Comparison of ENCODE assay signal across 1 mouse cellular context in the genomic region with DNA sequence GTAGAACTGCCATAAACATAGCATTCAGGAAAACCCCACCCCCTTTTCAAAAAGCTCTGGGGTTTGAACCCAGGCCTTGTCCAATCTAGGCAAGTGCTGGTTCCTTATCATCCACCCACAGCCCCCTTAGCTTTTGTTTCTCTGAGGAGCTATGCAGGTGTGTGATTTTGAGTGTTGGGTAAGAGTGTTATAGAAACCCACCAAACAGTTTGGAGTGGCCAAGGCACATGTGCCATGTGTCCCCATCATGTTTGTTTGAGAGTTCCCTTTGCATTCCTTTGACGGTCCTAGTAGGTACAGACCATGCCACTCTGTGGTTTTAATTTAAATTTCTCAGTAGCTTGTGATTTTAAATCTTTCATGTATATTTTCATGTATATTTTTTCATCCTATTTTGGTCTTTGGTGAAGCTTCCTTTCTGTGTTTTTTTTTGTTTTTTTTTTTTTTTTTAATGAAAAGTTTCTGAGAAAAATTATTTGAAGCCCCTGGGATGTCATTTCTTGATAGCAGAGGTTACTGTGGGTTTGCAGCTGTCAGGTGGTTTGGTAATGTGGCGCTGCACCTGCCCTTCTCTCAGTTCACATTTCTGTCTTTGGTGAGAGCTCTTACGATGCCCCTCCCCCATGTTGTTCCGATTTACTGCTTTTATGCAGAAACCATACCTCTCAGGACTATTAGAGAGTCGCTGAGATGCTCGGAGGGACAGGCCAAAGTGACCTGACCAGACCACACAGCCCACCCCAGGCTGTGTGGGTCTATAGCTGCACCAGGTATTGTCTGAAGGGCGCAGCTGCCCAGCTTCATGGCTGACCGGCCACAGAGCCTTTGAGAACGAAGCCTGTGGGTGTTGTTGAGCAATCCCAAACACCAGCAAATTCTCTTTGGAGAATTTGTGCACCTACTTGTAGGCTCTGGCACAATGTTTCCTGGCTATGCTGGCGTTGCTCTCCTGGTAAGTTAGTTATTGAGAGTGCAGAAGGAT.
TF ChIP-seq lines count a peak whose summit lies in the region.

No protein-coding gene starts in this region.

TF ChIP-seq in CH12.LX, 34 proteins besides CTCF, POLR2A, EP300 and RAD21 (continued from another document):
- 0 out of 2 replicates have a peak, but pooled peaks have one; percentile 12 for TF ChIP-seq NRF1 (IDR thresholded peaks at IDR 0.05; ENCODE audit: low read depth, low read length)
- no peak for TF ChIP-seq TBP (conservative IDR thresholded peaks at IDR 0.05; ENCODE audit: low read depth, low read length)
- peak; percentile 80 for TF ChIP-seq MEF2A (IDR thresholded peaks at IDR 0.05; ENCODE audit: borderline replicate concordance, low read depth, low read length)
TF ChIP-seq in CH12.LX: peak in this region for 14.
